Comparison of ENCODE assay signal across 10 mouse cellular contexts in the genomic region with DNA sequence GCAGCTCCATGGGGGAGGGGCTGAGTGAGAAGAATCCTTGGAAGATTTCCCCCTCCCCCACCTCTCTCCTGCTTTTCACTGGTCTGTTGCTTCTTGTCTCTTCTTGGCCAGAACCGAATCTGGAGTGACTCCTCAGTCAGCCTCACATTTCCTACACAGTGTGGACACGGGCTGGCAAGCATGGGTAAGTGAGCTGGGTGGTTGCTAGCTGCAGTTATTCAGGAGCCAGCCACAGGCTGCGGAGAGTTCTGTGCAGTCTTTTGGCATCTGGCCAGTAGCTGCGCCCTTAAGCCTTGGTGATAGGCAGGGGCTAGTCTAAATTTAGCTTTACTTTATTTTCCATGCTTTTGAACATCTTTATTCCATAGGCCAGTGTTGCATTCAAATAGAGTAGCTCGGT. TPM values are rescaled to one million over a fixed set of nuclear protein-coding genes. Genes with fewer than 3 reads are reported as not detected.
DNase-seq lines count a peak whose midpoint lies in the region; ATAC-seq and TF ChIP-seq lines count a peak whose summit lies in the region.
"Had no signal": no experiment of that assay in that cellular context is flagged by ENCODE, and none has a peak within 500 bp of the region (broad histone marks: within the 10 kb centered on the region; RNA-seq: fewer than 3 reads in every experiment).

No protein-coding gene starts in this region.

- H3K36me3 ChIP-seq in heart, embryonic 12.5 days, result no peaks in the 10 kb centered on the region
- H3K36me3 ChIP-seq in heart, postnatal 0 days (replicated peaks; ENCODE audit: control insufficient read depth, insufficient read depth, low read length), result no peaks in the 10 kb centered on the region
- H3K36me3 ChIP-seq in neural tube, embryonic 14.5 days (ENCODE audit: control insufficient read depth, insufficient read depth, low read length), result no peaks in the 10 kb centered on the region

- no peak for TF ChIP-seq CTCF in heart, postnatal 0 days (IDR thresholded peaks at IDR 0.05; ENCODE audit: low read depth)
- TF ChIP-seq CTCF in gastrocnemius, adult 2 months (IDR thresholded peaks at IDR 0.05), result no peak

- peak overlapping the region; percentile 50 for H3K4me2 ChIP-seq in heart, embryonic 12.5 days
- peak overlapping the region; percentile 37 for H3K4me2 ChIP-seq in heart, postnatal 0 days (ENCODE audit: low read depth, low read length)
- H3K4me2 ChIP-seq in neural tube, embryonic 14.5 days (ENCODE audit: low read depth, low read length), result no peak overlapping the region

- H3K27ac ChIP-seq in heart, embryonic 12.5 days (ENCODE audit: poor library complexity, severe bottlenecking), result peak overlapping the region; percentile 56
- H3K27ac ChIP-seq in heart, postnatal 0 days (ENCODE audit: low read depth), result no peak overlapping the region
- H3K27ac ChIP-seq in neural tube, embryonic 14.5 days (ENCODE audit: low read depth, low read length), result no peak overlapping the region
- H3K27ac ChIP-seq in gastrocnemius, adult 2 months, result no peak overlapping the region

- ATAC-seq in heart, embryonic 12.5 days (ENCODE audit: insufficient number of reproducible peaks, low FRiP score), result peak; percentile 82; the same call in 1 of the 2 replicates
- ATAC-seq in heart, postnatal 0 days (ENCODE audit: insufficient read depth, low read depth), result peak; percentile 76
- ATAC-seq in neural tube, embryonic 14.5 days (ENCODE audit: low read depth), result peak; percentile 41; the same call in 1 of the 2 replicates

- peaks cover 3% of the 10 kb centered on the region for H3K9me3 ChIP-seq in heart, embryonic 12.5 days (replicated peaks)
- peaks cover 3% of the 10 kb centered on the region for H3K9me3 ChIP-seq in heart, postnatal 0 days (replicated peaks; ENCODE audit: control insufficient read depth, low read length)
- H3K9me3 ChIP-seq in neural tube, embryonic 14.5 days (ENCODE audit: control insufficient read depth, low read length), result no peaks in the 10 kb centered on the region

- whole genome bisulfite sequencing in heart, embryonic 12.5 days, result 14% methylated on average over 5 of the region's 5 CpGs
- 4% methylated on average over 5 of the region's 5 CpGs for WGBS in heart, postnatal 0 days
- WGBS in neural tube, embryonic 14.5 days, result 44% methylated on average over 5 of the region's 5 CpGs

- peaks cover 24% of the 10 kb centered on the region for H3K4me1 ChIP-seq in heart, embryonic 12.5 days (replicated peaks)
- H3K4me1 ChIP-seq in heart, postnatal 0 days (ENCODE audit: control insufficient read depth, insufficient read depth), result peaks cover 7% of the 10 kb centered on the region; the same call in 1 of the 2 replicates
- H3K4me1 ChIP-seq in neural tube, embryonic 14.5 days (ENCODE audit: control insufficient read depth, insufficient read depth, low read length), result peaks cover under 1% of the 10 kb centered on the region; the same call in 1 of the 2 replicates

- H3K9ac ChIP-seq in heart, embryonic 12.5 days, result no peak overlapping the region
- no peak overlapping the region for H3K9ac ChIP-seq in heart, postnatal 0 days (replicated peaks; ENCODE audit: low read depth, low read length)
- H3K9ac ChIP-seq in neural tube, embryonic 14.5 days (replicated peaks; ENCODE audit: low read depth, low read length), result no peak overlapping the region

- no peak for TF ChIP-seq EP300 in heart, postnatal 0 days (IDR thresholded peaks at IDR 0.05; ENCODE audit: low read depth)

- H3K27me3 ChIP-seq in heart, embryonic 12.5 days (replicated peaks), result no peaks in the 10 kb centered on the region
- no peaks in the 10 kb centered on the region for H3K27me3 ChIP-seq in heart, postnatal 0 days (ENCODE audit: control insufficient read depth, insufficient read depth, low read length)
- no peaks in the 10 kb centered on the region for H3K27me3 ChIP-seq in neural tube, embryonic 14.5 days (ENCODE audit: control insufficient read depth, insufficient read depth, low read length)

- H3K4me3 ChIP-seq in heart, embryonic 12.5 days, result no peak overlapping the region
- no peak overlapping the region for H3K4me3 ChIP-seq in heart, postnatal 0 days (ENCODE audit: low read depth, low read length)
- H3K4me3 ChIP-seq in neural tube, embryonic 14.5 days (ENCODE audit: low read depth, low read length), result no peak overlapping the region
- H3K4me3 ChIP-seq in gastrocnemius, adult 2 months, result no peak overlapping the region

- intact Hi-C loops in heart, postnatal 36 days (cut with DNase I), result no loop called here
- intact Hi-C loops in gastrocnemius, adult 2 months (cut with DNase I), result no loop called here

- DNase-seq in heart, postnatal 36 days, result no peak
- DNase-seq in right cerebral cortex, postnatal 10 days (ENCODE audit: low spot score in 2 of 2), result peak; percentile 49 to 57
- DNase-seq in right cerebral cortex, postnatal 25 days, result no peak
- DNase-seq in heart, postnatal 0 days (ENCODE audit: low spot score), result peak; percentile 55
- no peak for DNase-seq in urinary bladder, postnatal 10 days (ENCODE audit: low spot score)
- DNase-seq in gastrocnemius, adult 2 months, result no peak

RNA-seq across cellular contexts. Expression of a gene that starts 18.2 kb away (rescaled TPM):
- 10.2 and 11.1 TPM in 2 replicates for polyA plus RNA-seq in heart, embryonic 12.5 days (2016; fragmentation: Nextera tagmentation; extraction: Ambion mirVana)
- 10 to 100 TPM; 30.6 to 32.7 TPM for total RNA-seq in heart, postnatal 36 days (2021)
- 4.1 and 11.4 TPM in 2 replicates for total RNA-seq in heart, postnatal 0 days (2014; rRNA removed; ENCODE audit: low replicate concordance)
- 9.6 and 10.0 TPM in 2 replicates for polyA plus RNA-seq in heart, postnatal 0 days (2015; fragmentation: Nextera tagmentation; extraction: Ambion mirVana)
- polyA plus RNA-seq in neural tube, embryonic 14.5 days (2014; fragmentation: Nextera tagmentation; extraction: Ambion mirVana), result 19.1 and 24.2 TPM in 2 replicates
- 10 to 100 TPM; 16.3 to 21.6 TPM for total RNA-seq in gastrocnemius, adult 2 months (2021)

RNA-seq across cellular contexts. Expression of a gene that starts 31.5 kb away (rescaled TPM):
- not detected in 2 replicates for polyA plus RNA-seq in heart, embryonic 12.5 days (2016; fragmentation: Nextera tagmentation; extraction: Ambion mirVana)
- not detected for total RNA-seq in heart, postnatal 36 days (2021)
- not detected in 2 replicates for total RNA-seq in heart, postnatal 0 days (2014; rRNA removed; ENCODE audit: low replicate concordance)
- polyA plus RNA-seq in heart, postnatal 0 days (2015; fragmentation: Nextera tagmentation; extraction: Ambion mirVana), result not detected in 2 replicates
- 0.74 TPM in 1 of 2 replicates, not detected in the other for polyA plus RNA-seq in neural tube, embryonic 14.5 days (2014; fragmentation: Nextera tagmentation; extraction: Ambion mirVana)
- total RNA-seq in gastrocnemius, adult 2 months (2021), result not detected
- polyA plus RNA-seq: gonadal fat pad, adult 2 months; limb, embryonic 11.5 days had no signal

Comparison
In these comparisons a context has a peak if more than half of its experiments do, and no peak if none do; other contexts are left out.
1. DNase-seq: peak in right cerebral cortex, postnatal 10 days (2 of 2) and heart, postnatal 0 days (single experiment); none in heart, postnatal 36 days (0 of 2), right cerebral cortex, postnatal 25 days (single experiment), urinary bladder, postnatal 10 days (single experiment) and gastrocnemius, adult 2 months (single experiment).
2. Peak in every context shown above with its lines, with median percentiles within 50 percentile points of each other: ATAC-seq.